Mouse (Mus musculus) lung, embryonic 15.5 days (tissue): ENCODE data around the gene Wwc2. TPM values are rescaled to one million over a fixed set of nuclear protein-coding genes. Genes with fewer than 3 reads are reported as not detected.

Experiments used
- ATAC-seq: fragments of 200-750 bp; cut with Nextera tagmentation; 2 replicates; pipeline ENCODE4 v1.8.0; 2017; ENCODE audit warnings: moderate number of reproducible peaks, borderline replicate concordance; ENCODE audit not compliant: low FRiP score, low TSS enrichment; ENCODE audit errors: extremely low read depth
- H3K27ac ChIP-seq: fragments of 300-500 bp; sonication (generic); 2 replicates; pipeline ENCODE4 v1.5.1; 2015; ENCODE audit warnings: moderate library complexity, mild to moderate bottlenecking, inconsistent platforms
- H3K27me3 ChIP-seq: fragments of 300-500 bp; sonication (generic); 2 replicates; pipeline ENCODE4 v1.6.1; 2015; ENCODE audit warnings: inconsistent platforms
- H3K36me3 ChIP-seq: fragments of 300-500 bp; sonication (generic); 2 replicates; pipeline ENCODE4 v1.6.1; 2015; ENCODE audit warnings: inconsistent platforms
- H3K4me1 ChIP-seq: fragments of 300-500 bp; sonication (generic); 2 replicates; pipeline ENCODE4 v1.6.1; 2015; ENCODE audit warnings: inconsistent platforms
- H3K4me2 ChIP-seq: fragments of 300-500 bp; sonication (generic); 2 replicates; pipeline ENCODE4 v1.6.1; 2015; ENCODE audit warnings: inconsistent platforms, mild to moderate bottlenecking, moderate library complexity
- H3K4me3 ChIP-seq: fragments of 300-500 bp; sonication (generic); 2 replicates; pipeline ENCODE4 v1.5.1; 2015; ENCODE audit warnings: mild to moderate bottlenecking, inconsistent platforms
- H3K9ac ChIP-seq: fragments of 300-500 bp; sonication (generic); 2 replicates; pipeline ENCODE4 v1.6.1; 2015; ENCODE audit warnings: inconsistent platforms
- H3K9me3 ChIP-seq: fragments of 300-500 bp; sonication (generic); 2 replicates; pipeline ENCODE4 v1.6.1; 2016; ENCODE audit warnings: inconsistent platforms
- WGBS: fragments of 180-500 bp; shearing (Covaris S2); methylation state at CpG from one replicate; pipeline ENCODE4 v1.1.7; 2015; 5-methylcytosine and 5-hydroxymethylcytosine counted together
- polyA plus RNA-seq: library from polyadenylated mRNA; unstranded; fragments of >200 nt; fragmentation: Nextera tagmentation; extraction: Ambion mirVana; gene quantifications from 2 replicates; pipeline ENCODE4 v1.2.1, GENCODE M21; 2015

Wwc2 gene
- polyA plus RNA-seq, 1 experiment from 2014 or later: 13.9 TPM

GRCm38 (mm10) chr8:47962005-47962404, 28.7 kb downstream of the Wwc2 start:
- no peak for ATAC-seq
- no peak overlapping the region for H3K9ac ChIP-seq
- H3K9me3 ChIP-seq: no peaks in the 10 kb centered on the region
- peaks cover 33% of the 10 kb centered on the region for H3K4me1 ChIP-seq
- H3K27me3 ChIP-seq: no peaks in the 10 kb centered on the region
- no peak overlapping the region for H3K27ac ChIP-seq
- no peak overlapping the region for H3K4me3 ChIP-seq
- 25% methylated on average over 6 of the region's 6 CpGs for WGBS
- H3K36me3 ChIP-seq: no peaks in the 10 kb centered on the region
- no peak overlapping the region for H3K4me2 ChIP-seq

DNA sequence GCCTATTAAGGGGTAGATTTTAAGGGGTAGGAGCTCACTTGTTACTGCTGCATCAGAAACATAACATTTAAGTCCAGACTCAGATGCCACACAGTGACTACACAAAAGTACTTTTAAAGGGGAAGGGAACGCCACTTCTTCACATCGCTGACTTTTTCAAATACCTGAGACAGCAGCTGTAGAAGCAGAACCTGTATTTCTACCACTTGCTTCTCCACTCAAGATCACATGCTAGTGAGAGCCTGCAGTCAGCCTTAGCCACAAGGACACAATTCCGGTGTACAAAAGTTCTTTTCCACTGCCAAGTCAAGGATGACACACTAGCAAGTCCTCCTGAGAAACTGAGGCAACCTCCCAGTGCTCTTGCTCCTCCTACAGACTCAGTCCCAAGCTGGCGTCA, 33.2 kb downstream of the Wwc2 start:
- no peak overlapping the region for H3K4me2 ChIP-seq

GRCm38 (mm10) chr8:47951380-47951932, 39.3 kb downstream of the Wwc2 start:
- no peak overlapping the region for H3K9ac ChIP-seq
- no peak overlapping the region for H3K4me3 ChIP-seq
- H3K4me1 ChIP-seq: peaks cover 36% of the 10 kb centered on the region
- WGBS: 45% methylated on average over 7 of the region's 7 CpGs
- H3K36me3 ChIP-seq: no peaks in the 10 kb centered on the region
- no peak for ATAC-seq
- no peak overlapping the region for H3K4me2 ChIP-seq
- H3K27ac ChIP-seq: no peak overlapping the region
- H3K27me3 ChIP-seq: no peaks in the 10 kb centered on the region
- H3K9me3 ChIP-seq: no peaks in the 10 kb centered on the region

More for the DNA sequence above, 33.2 kb downstream of the Wwc2 start:
- Histone ChIP-seq H3K27me3 (no peaks in the 10 kb centered on the region), H3K36me3 (no peaks in the 10 kb centered on the region), H3K4me3 (no peak overlapping the region), H3K9me3 (no peaks in the 10 kb centered on the region), H3K9ac (no peak overlapping the region), H3K4me1 (peaks cover 33% of the 10 kb centered on the region), H3K27ac (no peak overlapping the region)
- 78% methylated on average over 4 of the region's 4 CpGs for WGBS
- no peak for ATAC-seq

DNA sequence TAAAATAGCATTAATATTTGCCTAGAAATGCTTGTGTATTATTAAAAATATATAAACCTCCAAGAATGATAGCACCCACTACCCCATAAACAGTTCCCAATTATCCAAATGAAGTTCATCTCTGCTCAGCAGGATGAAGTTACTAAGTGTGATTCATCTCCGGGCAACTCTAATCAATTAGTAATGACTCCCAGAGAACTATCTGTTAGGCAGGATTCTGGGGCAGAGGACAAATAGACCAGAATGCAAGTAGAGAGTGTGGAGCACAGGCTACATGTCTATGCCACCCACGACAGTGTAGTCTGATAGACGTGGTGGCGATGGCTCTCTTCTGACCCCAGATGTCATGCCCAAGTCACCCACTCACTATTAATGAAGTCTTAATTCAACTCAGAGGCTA, 41.9 kb downstream of the Wwc2 start:
- H3K4me2 ChIP-seq: no peak overlapping the region
- H3K9ac ChIP-seq: no peak overlapping the region
- no peaks in the 10 kb centered on the region for H3K27me3 ChIP-seq
- H3K36me3 ChIP-seq: no peaks in the 10 kb centered on the region
- H3K4me1 ChIP-seq: peaks cover 30% of the 10 kb centered on the region
- no peak overlapping the region for H3K4me3 ChIP-seq
- WGBS: 72% methylated on average over 4 of the region's 4 CpGs
- H3K9me3 ChIP-seq: no peaks in the 10 kb centered on the region
- no peak overlapping the region for H3K27ac ChIP-seq
- no peak for ATAC-seq

GRCm38 (mm10) chr8:47947672-47948618, 42.8 kb downstream of the Wwc2 start:
- 60% methylated on average over 19 of the region's 19 CpGs for WGBS
- H3K4me2 ChIP-seq: peak overlapping the region; percentile 7; the same call in 1 of the 2 replicates
- no peak for ATAC-seq

DNA sequence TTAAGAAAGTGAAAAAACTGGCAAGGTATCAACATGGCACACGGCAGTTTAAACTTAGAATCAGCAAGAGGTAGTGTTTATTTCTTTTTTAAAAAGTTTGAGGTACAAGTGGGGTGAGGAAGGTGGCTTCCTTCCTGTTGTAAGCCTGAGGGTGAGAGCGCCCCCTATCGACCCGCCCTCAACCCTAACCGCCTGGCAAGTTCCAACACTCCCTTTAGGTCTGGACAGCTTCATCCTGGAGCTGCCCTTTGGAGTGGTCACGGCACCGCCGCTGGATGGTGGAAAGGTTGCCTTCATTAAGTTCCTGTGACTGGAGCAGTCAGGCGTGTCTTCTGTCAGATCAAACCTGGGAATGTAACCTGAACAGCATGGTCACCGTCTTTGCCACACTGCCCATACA, 47.7 kb downstream of the Wwc2 start:
- no peak overlapping the region for H3K4me2 ChIP-seq
- no peak for ATAC-seq
- no peaks in the 10 kb centered on the region for H3K9me3 ChIP-seq
- H3K27me3 ChIP-seq: no peaks in the 10 kb centered on the region
- no peak overlapping the region for H3K9ac ChIP-seq
- peaks cover 33% of the 10 kb centered on the region for H3K4me1 ChIP-seq
- no peaks in the 10 kb centered on the region for H3K36me3 ChIP-seq
- no peak overlapping the region for H3K4me3 ChIP-seq
- H3K27ac ChIP-seq: no peak overlapping the region
- WGBS: 63% methylated on average over 10 of the region's 10 CpGs

More at GRCm38 (mm10) chr8:47947672-47948618, 42.8 kb downstream of the Wwc2 start:
- H3K4me3 ChIP-seq: no peak overlapping the region
- no peak overlapping the region for H3K9ac ChIP-seq
- H3K9me3 ChIP-seq: no peaks in the 10 kb centered on the region
- peaks cover 30% of the 10 kb centered on the region for H3K4me1 ChIP-seq
- H3K27ac ChIP-seq: peak overlapping the region; percentile 37
- H3K36me3 ChIP-seq: no peaks in the 10 kb centered on the region
- H3K27me3 ChIP-seq: no peaks in the 10 kb centered on the region

GRCm38 (mm10) chr8:47941028-47941427, 49.7 kb downstream of the Wwc2 start:
- no peak overlapping the region for H3K9ac ChIP-seq

DNA sequence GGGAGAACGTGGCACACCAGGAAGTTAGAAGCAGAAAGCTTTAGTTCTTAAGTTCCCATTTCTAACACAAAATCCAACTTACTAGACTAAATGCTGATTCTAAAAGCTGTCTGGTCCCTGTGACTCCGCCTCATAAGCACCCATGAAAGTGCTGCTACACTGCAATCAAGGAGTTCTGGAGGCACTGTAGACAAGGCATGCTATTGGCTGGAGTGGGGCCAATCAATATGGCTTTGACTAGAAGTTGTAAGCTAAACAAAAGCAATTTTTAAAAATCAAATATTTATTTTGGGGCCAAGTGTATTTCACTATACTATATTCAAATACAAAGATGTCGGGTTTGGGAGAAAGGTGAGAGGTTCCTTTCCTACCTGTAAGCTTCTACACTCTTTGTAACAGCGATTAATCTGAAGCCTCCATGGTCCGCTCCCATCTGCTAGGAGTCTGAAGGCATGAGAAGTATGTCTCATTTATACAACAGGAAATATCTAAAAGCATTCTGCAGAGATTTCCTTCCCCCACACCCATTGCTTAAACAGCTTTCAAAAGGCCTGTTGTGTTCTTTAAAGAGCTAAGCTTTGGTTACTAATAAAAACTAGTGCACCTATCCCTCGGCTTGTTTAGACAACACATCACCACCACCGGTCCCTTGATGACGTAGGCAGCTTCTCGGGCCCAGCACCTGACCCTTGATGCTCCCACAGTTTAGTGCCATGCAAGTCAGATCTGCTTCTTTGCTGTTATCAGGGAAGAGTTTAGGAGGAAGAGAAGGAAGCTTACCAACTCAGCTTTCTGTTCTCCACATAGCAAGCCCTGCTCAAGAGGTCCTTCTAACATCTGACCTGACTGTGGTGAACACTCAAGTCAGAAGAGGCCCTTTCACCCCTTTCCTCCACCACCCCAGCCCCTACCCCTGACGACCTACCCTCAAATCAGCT, 50.5 kb downstream of the Wwc2 start:
- H3K9ac ChIP-seq: no peak overlapping the region

More at GRCm38 (mm10) chr8:47941028-47941427, 49.7 kb downstream of the Wwc2 start:
- 42% methylated on average over 5 of the region's 5 CpGs for WGBS
- peak; percentile 52; the same call in 1 of the 2 replicates for ATAC-seq
- H3K4me1 ChIP-seq: peaks cover 26% of the 10 kb centered on the region
- no peaks in the 10 kb centered on the region for H3K27me3 ChIP-seq
- peak overlapping the region; percentile 79 for H3K27ac ChIP-seq
- no peaks in the 10 kb centered on the region for H3K36me3 ChIP-seq
- no peak overlapping the region for H3K4me3 ChIP-seq
- H3K9me3 ChIP-seq: no peaks in the 10 kb centered on the region
- no peak overlapping the region for H3K4me2 ChIP-seq

GRCm38 (mm10) chr8:47939217-47939616, 51.5 kb downstream of the Wwc2 start:
- H3K27ac ChIP-seq: no peak overlapping the region
- no peak overlapping the region for H3K9ac ChIP-seq
- no peaks in the 10 kb centered on the region for H3K36me3 ChIP-seq
- peaks cover 29% of the 10 kb centered on the region for H3K4me1 ChIP-seq
- WGBS: 55% methylated on average over 7 of the region's 7 CpGs
- H3K9me3 ChIP-seq: no peaks in the 10 kb centered on the region
- no peak overlapping the region for H3K4me2 ChIP-seq
- no peak for ATAC-seq
- H3K4me3 ChIP-seq: no peak overlapping the region
- H3K27me3 ChIP-seq: no peaks in the 10 kb centered on the region

More for the DNA sequence above, 50.5 kb downstream of the Wwc2 start:
- H3K9me3 ChIP-seq: no peaks in the 10 kb centered on the region
- H3K4me1 ChIP-seq: peaks cover 26% of the 10 kb centered on the region
- no peak overlapping the region for H3K4me3 ChIP-seq
- H3K27me3 ChIP-seq: no peaks in the 10 kb centered on the region
- H3K4me2 ChIP-seq: no peak overlapping the region
- peak overlapping the region; percentile 79 for H3K27ac ChIP-seq
- 48% methylated on average over 10 of the region's 10 CpGs for WGBS
- peak; percentile 24; the same call in 1 of the 2 replicates for ATAC-seq
- no peaks in the 10 kb centered on the region for H3K36me3 ChIP-seq

DNA sequence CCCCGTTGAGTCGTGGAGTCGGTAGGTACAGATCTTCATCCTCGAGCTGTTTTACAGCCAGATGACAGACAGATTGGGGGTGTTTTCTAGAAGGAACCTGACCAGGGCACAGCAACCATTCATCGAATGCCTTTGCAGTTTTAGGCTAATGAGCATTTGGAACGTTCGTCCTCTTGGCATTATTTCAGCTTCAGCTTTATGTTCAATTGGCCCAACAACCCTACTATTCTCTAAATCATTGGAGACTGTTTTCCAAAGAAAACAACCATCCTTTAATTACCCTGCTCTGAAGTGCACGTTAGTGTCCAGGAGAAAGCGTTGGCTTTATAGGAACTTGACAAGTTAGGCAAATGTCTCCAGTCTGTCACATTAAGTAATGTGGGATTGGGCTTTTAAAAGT, 54.3 kb downstream of the Wwc2 start:
- Histone ChIP-seq H3K36me3 (no peaks in the 10 kb centered on the region), H3K4me2 (no peak overlapping the region), H3K27me3 (no peaks in the 10 kb centered on the region), H3K9me3 (no peaks in the 10 kb centered on the region), H3K9ac (no peak overlapping the region), H3K27ac (no peak overlapping the region), H3K4me3 (no peak overlapping the region), H3K4me1 (peaks cover 55% of the 10 kb centered on the region)
- 55% methylated on average over 9 of the region's 9 CpGs for WGBS
- ATAC-seq: no peak

GRCm38 (mm10) chr8:47935461-47935860, 55.3 kb downstream of the Wwc2 start:
- WGBS: 80% methylated on average over 5 of the region's 5 CpGs
- H3K27me3 ChIP-seq: no peaks in the 10 kb centered on the region

More at GRCm38 (mm10) chr8:47935461-47935860, 55.3 kb downstream of the Wwc2 start:
- H3K9me3 ChIP-seq: no peaks in the 10 kb centered on the region
- H3K27ac ChIP-seq: no peak overlapping the region
- no peak overlapping the region for H3K4me3 ChIP-seq
- no peaks in the 10 kb centered on the region for H3K36me3 ChIP-seq
- H3K4me1 ChIP-seq: peaks cover 57% of the 10 kb centered on the region
- H3K4me2 ChIP-seq: no peak overlapping the region
- ATAC-seq: no peak
- H3K9ac ChIP-seq: no peak overlapping the region
